Mouse (Mus musculus): ENCODE data around the gene Slc22a5. TPM values are rescaled to one million over a fixed set of nuclear protein-coding genes. Genes with fewer than 3 reads are reported as not detected.
A peak's percentile ranks its signal among the peaks of the same experiment; 100 is the strongest.
"Not testable (repeated sequence)": the region's sequence is repeated elsewhere in the genome, so short reads cannot be mapped to it uniquely, and the experiment has no call there.

The Slc22a5 gene
- polyA plus RNA-seq, 1 experiment from 2014 or later, result 7.3 TPM

DNA sequence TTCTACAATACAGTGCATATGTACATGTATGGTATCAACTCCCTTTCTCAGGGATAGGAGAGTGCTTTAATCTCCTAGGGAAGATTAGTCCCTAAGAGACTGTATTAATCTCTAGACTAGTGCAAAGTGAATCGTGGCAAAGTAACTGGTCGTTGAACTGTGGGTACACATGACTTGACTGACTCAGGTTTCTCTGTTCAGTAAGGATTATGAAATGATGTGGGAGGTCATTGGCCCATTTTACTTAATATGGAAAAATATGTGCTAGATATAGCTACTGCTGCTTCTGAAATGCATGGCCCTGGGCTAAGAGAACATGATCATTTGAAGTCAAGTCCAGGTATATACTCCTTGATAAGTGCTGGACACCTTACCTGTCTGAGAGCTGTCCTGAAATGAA, 8.2 kb downstream of the Slc22a5 start:
- Histone ChIP-seq H3K27me3 (no peaks in the 10 kb centered on the region), H3K9me3 (replicated peaks) (no peaks in the 10 kb centered on the region), H3K4me3 (no peak overlapping the region), H3K27ac (no peak overlapping the region), H3K36me3 (peaks cover 5% of the 10 kb centered on the region; the same call in 1 of the 2 replicates), H3K4me2 (no peak overlapping the region), H3K9ac (no peak overlapping the region), H3K4me1 (replicated peaks) (no peaks in the 10 kb centered on the region)
- 84% methylated on average over 2 of the region's 2 CpGs for WGBS
- no peak for ATAC-seq (replicated peaks; ENCODE audit: insufficient number of reproducible peaks, insufficient read depth, low FRiP score, low read depth)

DNA sequence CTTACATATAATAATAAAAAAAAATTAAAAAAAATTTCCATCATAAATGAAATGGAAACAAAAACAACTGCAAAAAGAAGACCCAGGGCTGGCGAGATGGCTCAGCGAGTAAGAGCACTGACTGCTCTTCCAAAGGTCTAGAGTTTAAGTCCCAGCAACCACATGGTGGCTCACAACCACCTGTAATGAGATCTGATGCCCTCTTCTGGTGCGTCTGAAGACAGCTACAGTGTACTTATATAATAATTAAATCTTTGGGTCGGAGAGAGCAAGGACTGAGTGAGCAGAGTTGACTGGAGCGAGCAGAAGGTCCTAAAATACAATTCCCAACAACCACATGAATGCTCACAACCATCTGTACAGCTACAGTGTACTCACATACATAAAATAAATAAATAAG, 13.4 kb downstream of the Slc22a5 start:
- 86% methylated on average over 5 of the region's 5 CpGs for WGBS
- not testable (repeated sequence) for H3K27ac ChIP-seq; ATAC-seq (replicated peaks; ENCODE audit: insufficient number of reproducible peaks, insufficient read depth, low FRiP score, low read depth)

DNA sequence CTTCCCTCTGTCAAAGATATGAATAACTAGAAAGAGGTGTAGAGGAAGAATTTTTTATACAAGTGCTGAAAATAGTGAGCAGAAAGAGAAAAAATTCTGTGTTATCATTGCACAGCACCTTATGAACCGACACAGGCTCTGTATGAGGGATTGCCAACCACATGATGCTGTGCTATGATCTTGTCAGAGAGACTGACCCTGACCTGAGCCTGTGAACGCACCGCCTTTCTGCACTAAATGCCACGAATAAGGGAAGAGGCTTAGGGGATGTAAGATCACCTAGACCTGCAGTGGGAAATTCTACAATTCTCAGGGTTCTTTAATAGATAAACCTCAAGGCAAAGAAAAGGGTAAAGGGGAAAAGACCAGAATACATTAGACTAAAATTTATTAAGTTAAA, 15.0 kb downstream of the Slc22a5 start:
- Histone ChIP-seq H3K27ac (no peak overlapping the region), H3K9me3 (replicated peaks) (no peaks in the 10 kb centered on the region), H3K27me3 (no peaks in the 10 kb centered on the region), H3K4me2 (no peak overlapping the region), H3K36me3 (peaks cover 4% of the 10 kb centered on the region; the same call in 1 of the 2 replicates), H3K4me3 (no peak overlapping the region), H3K4me1 (replicated peaks) (no peaks in the 10 kb centered on the region), H3K9ac (no peak overlapping the region)
- 76% methylated on average over 4 of the region's 4 CpGs for WGBS
- ATAC-seq (replicated peaks; ENCODE audit: insufficient number of reproducible peaks, insufficient read depth, low FRiP score, low read depth), result no peak

More for the DNA sequence above, 13.4 kb downstream of the Slc22a5 start:
- H3K9ac ChIP-seq; H3K4me1 ChIP-seq (replicated peaks); H3K4me3 ChIP-seq; H3K27me3 ChIP-seq; H3K4me2 ChIP-seq; H3K36me3 ChIP-seq; H3K9me3 ChIP-seq (replicated peaks): not testable (repeated sequence)

DNA sequence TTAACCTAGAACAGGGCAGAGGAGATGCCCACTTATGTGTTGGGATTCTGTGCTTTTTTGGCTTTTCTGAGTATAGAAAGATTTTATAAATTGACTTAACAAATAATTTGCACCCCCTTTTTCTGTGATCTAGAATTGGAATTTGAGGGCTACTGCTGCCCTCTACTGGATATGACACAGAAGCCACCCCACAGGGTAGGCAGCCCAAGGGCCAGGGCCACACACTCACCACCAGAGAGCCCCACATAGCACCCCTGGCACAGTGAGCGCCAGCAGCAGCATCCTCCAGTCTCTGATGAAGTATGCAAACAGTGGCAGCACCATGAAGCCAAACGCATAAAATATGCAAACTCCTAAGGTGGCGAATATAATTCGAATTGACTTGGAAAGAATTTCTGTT, 16.8 kb downstream of the Slc22a5 start:
- Histone ChIP-seq H3K36me3 (peaks cover 9% of the 10 kb centered on the region), H3K4me2 (no peak overlapping the region), H3K9me3 (replicated peaks) (no peaks in the 10 kb centered on the region), H3K4me3 (no peak overlapping the region), H3K9ac (no peak overlapping the region), H3K27ac (no peak overlapping the region), H3K4me1 (replicated peaks) (no peaks in the 10 kb centered on the region), H3K27me3 (no peaks in the 10 kb centered on the region)
- 80% methylated on average over 4 of the region's 4 CpGs for WGBS
- ATAC-seq (replicated peaks; ENCODE audit: insufficient number of reproducible peaks, insufficient read depth, low FRiP score, low read depth), result no peak

DNA sequence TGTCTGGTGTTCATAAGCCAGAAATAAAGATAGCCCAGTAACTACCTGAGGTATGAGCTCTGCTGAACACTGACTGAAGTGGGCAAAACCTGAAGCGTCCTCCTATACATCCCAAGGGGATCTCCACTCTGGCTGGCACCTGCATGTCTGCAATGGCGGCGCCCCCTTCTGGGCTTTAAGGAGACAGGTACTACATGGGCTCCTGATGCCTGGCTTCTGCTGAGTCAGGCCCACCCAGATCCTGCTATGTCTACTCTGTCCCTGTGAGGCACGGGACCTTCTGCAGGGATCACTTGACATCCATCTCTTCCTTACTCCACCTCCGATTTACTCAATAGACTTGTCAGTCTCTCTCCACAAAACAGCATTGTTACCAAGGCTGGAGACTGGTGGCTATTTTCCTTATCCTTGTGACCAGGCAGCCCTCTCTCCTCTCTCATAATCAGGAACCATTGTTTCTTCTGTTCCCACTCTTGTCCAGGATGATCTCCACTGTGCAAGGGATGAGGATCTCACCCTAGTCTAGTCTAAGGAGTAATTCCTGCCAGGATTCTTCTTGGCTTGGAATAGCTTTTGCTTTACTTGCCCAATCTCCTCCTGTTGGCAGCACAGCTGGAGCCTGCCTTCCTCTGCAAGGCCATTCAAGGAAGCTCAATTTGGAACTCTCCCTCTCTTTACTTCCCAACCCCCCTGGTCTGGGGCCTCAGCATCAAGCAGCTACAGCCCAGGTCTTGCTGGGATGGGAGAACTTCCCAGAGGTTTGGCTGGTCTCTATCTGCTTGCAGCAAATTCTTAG, 17.4 kb downstream of the Slc22a5 start:
- H3K4me1 ChIP-seq (replicated peaks); H3K27ac ChIP-seq; H3K4me2 ChIP-seq; H3K4me3 ChIP-seq; H3K9me3 ChIP-seq (replicated peaks); H3K27me3 ChIP-seq; H3K36me3 ChIP-seq; ATAC-seq (replicated peaks; ENCODE audit: insufficient number of reproducible peaks, insufficient read depth, low FRiP score, low read depth); H3K9ac ChIP-seq: not testable (repeated sequence)
- 73% methylated on average over 5 of the region's 5 CpGs for WGBS

DNA sequence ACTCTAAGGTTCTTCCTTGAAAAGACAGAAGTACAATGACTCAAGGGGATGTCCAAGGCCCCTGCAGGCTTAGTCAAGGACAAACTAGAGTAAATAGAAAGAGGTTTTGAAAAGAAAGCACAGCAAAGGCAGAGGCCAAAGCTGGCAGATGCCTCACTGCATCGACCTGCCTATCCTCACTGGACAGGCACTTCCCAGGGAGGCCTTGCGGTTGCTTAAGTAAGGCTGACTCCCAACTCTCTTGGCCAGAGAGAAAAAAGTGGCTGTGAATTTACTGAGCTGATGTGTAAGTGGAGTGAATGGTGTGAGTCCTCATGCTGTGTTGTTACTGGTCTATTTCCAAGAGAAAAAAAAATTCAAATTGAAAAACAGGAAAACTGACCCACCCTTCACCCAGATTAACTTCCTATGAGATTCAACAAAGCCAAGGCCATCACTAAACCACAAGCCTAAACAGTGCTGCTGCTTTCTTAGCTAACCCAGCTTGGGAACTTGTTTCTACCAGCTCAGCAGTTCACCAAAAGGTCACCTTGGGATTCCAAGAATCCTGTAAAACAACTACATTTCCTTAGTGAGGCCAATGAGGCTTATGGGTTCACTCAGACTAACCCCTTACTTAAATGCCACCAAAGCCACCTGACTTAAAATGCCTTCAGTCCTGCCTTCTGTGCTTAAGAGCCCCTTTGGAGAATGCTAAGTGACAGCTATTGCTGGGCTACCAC, 19.5 kb downstream of the Slc22a5 start:
- Histone ChIP-seq H3K4me1 (replicated peaks) (0 out of 2 replicates have a peak, but pooled peaks cover 2% of the 10 kb centered on the region), H3K27ac (no peak overlapping the region), H3K9me3 (replicated peaks) (no peaks in the 10 kb centered on the region), H3K36me3 (peaks cover 9% of the 10 kb centered on the region), H3K9ac (no peak overlapping the region), H3K4me3 (no peak overlapping the region), H3K4me2 (no peak overlapping the region), H3K27me3 (no peaks in the 10 kb centered on the region)
- 83% methylated on average over 2 of the region's 2 CpGs for WGBS
- no peak for ATAC-seq (replicated peaks; ENCODE audit: insufficient number of reproducible peaks, insufficient read depth, low FRiP score, low read depth)

DNA sequence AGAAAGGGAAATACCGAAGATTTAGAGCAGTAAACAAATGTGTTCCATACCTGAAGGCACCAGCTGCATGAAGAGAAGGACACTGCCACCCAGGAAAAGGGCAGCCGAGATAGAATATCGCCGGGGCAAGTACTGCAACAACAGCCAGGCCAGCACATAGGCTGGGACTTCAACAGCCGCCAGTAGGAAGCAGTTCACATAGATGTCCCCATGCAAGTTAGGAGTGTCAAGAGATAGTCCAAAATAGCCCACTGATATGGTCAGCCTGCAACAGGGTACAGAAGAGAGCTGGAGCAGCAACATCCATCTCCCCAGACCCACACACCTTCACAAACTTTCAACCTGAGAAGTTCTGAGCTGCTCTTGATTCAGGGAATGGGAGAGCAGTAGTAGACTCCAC, 22.3 kb downstream of the Slc22a5 start:
- peak overlapping the region; percentile 61 for H3K27ac ChIP-seq
- no peak overlapping the region for H3K4me3 ChIP-seq
- ATAC-seq (replicated peaks; ENCODE audit: insufficient number of reproducible peaks, insufficient read depth, low FRiP score, low read depth), result peak; percentile 41; the same call in 1 of the 2 replicates
- H3K36me3 ChIP-seq, result peaks cover 9% of the 10 kb centered on the region
- H3K4me2 ChIP-seq, result no peak overlapping the region
- no peaks in the 10 kb centered on the region for H3K27me3 ChIP-seq
- H3K4me1 ChIP-seq (replicated peaks), result 0 out of 2 replicates have a peak, but pooled peaks cover 2% of the 10 kb centered on the region
- H3K9me3 ChIP-seq (replicated peaks), result no peaks in the 10 kb centered on the region
- WGBS, result 53% methylated on average over 5 of the region's 5 CpGs
- no peak overlapping the region for H3K9ac ChIP-seq

DNA sequence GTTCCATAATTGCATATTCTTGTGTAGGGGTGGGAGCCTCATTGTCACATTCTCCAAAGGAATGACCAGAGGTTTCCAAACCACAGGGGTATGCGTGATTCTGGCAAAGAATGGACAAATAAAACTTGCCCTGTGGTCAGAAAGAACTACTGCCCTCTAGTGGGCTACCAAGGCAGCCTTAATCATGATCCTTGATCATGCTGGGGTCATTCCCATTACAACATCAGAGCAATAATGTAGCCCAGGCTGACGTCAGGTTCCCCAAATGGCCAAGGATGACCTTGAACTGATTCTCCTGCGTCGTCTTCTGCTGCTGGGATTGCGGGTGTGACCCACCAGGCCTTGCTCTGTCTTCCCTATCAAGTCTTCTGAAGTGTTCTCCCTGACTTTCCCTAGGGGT, 23.1 kb downstream of the Slc22a5 start:
- not testable (repeated sequence) for H3K4me1 ChIP-seq (replicated peaks); H3K27me3 ChIP-seq; H3K4me3 ChIP-seq; ATAC-seq (replicated peaks; ENCODE audit: insufficient number of reproducible peaks, insufficient read depth, low FRiP score, low read depth); H3K9ac ChIP-seq; H3K9me3 ChIP-seq (replicated peaks); H3K36me3 ChIP-seq; H3K4me2 ChIP-seq; H3K27ac ChIP-seq
- WGBS, result 51% methylated on average over 5 of the region's 5 CpGs

DNA sequence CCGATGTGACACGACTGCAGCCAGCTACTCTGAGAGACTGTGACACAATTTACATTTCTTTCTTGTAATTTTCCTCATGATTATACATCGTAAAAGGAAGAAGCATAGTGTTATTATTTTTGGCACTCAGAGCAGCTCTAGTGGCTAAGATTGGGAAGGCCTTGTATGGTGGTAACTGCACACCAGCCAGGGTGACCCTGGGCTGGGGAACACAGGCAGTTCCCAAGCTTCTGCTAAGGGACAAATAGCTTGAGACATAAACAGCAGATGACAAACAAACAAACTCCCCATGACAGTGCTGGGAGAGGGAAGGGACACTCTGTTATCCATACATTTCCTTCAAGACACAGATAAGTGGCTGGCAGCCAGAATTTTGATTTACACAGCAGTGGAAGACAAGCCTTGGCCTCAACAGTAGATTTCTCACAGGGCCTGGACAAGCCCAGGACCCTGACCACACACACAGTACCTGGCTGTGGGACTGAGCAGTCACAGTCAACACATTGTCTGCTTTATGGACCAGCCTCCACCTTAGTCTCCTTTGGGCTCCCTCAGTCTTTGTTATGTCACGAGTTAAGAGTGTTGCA, 26.6 kb downstream of the Slc22a5 start:
- H3K4me1 ChIP-seq (replicated peaks); H3K27ac ChIP-seq; H3K36me3 ChIP-seq; H3K9ac ChIP-seq; H3K4me2 ChIP-seq; H3K27me3 ChIP-seq; H3K4me3 ChIP-seq; H3K9me3 ChIP-seq (replicated peaks); ATAC-seq (replicated peaks; ENCODE audit: insufficient number of reproducible peaks, insufficient read depth, low FRiP score, low read depth): not testable (repeated sequence)
- WGBS, result 62% methylated on average over 1 of the region's 4 CpGs

DNA sequence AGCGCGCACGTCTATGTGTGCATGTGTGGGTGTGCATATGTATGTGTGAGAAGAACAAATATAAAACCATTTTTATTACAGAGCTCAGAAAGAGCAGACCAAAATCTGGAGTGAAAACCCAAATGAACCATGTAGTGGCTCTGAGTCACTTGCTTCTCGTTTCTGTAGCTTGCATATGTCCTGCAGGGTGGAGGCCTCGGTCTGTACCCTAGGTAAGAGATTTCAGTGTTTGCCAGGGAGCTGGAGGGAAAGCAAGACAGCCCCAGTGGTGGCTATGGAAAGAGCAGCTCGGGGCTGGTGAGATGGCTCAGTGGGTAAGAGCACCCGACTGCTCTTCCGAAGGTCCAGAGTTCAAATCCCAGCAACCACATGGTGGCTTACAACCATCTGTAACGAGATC, 30.5 kb downstream of the Slc22a5 start:
- ATAC-seq (replicated peaks; ENCODE audit: insufficient number of reproducible peaks, insufficient read depth, low FRiP score, low read depth); H3K4me1 ChIP-seq (replicated peaks); H3K36me3 ChIP-seq; H3K4me2 ChIP-seq; H3K27ac ChIP-seq; H3K27me3 ChIP-seq; H3K4me3 ChIP-seq; H3K9ac ChIP-seq; H3K9me3 ChIP-seq (replicated peaks): not testable (repeated sequence)
- WGBS, result 81% methylated on average over 8 of the region's 9 CpGs

DNA sequence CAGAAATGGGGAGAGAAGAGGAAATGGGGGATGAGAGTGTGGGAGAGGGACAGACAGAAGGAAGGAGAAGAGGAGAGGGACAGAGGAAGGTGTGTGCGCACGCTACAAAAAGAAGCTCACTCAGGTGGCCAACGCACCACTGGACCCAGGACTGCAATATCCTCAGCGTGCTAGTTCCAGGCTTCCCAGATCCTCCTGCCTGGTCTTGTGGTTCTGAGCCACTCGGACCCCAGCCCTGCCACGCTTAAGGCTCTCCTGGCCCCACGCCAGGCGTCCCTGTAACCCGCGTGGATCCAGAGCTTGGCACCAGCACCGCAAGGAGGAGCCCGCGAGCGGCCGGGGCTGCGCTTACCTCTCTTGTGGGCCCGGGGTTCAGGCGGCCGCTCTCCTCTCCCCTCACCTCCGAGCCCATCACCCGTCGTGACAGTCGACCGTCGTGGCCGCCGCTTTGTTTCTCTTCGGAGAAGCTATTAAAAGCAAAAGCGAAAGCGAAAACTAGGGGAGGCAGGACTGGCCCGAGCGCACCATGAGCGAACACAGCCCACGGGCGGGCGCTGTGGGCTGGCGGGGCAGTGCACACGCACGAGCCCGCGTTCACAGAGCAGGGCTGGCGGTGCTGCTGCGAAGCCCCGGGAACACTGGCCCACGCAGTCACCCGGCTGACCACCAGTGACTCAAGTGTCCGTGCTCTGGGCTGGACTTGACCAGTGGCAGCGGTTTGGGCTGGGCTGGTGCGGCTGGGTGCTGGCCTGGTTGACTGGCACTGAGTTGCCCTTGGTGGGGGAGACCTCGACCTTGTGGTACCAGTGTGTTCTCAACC, 32.5 kb downstream of the Slc22a5 start, which contains the start of gene Gm12216:
TSS of gene Gm12216 (minus strand) at position 496 of the 820 bp plus-strand sequence.
- not testable (repeated sequence) for H3K4me1 ChIP-seq (replicated peaks); H3K27me3 ChIP-seq; H3K36me3 ChIP-seq; H3K27ac ChIP-seq; H3K9me3 ChIP-seq (replicated peaks)
- Histone ChIP-seq H3K4me3 (peak within 1 kb of the TSS; percentile 70), H3K9ac (peak within 1 kb of the TSS; percentile 69), H3K4me2 (peak within 1 kb of the TSS; percentile 88)
- peak; percentile 55; the same call in 1 of the 2 replicates for ATAC-seq (replicated peaks; ENCODE audit: insufficient number of reproducible peaks, insufficient read depth, low FRiP score, low read depth)
- 12% methylated on average over 40 of the region's 50 CpGs for WGBS
